Mouse (Mus musculus) inflammation-experienced regulatory T-cells (primary cell): ENCODE measurements around the gene Mad2l2. TPM values are rescaled to one million over a fixed set of nuclear protein-coding genes. Genes with fewer than 3 reads are reported as not detected.

Source experiments
- polyA plus RNA-seq, 2 experiments: library from polyadenylated mRNA; unstranded; fragments of 100-300 nt; shearing (Covaris generic); gene quantifications; one replicate each; pipeline ENCODE4 v1.2.1; 2017

The Mad2l2 gene
- polyA plus RNA-seq = 10 to 100 TPM; 39.3 to 41.3 TPM

GRCm38 (mm10) chr4:148130133-148130532 lies at the start of gene Mad2l2:
Gene Mad2l2 (plus strand): TSS chr4:148130384.

GRCm38 (mm10) chr4:148087907-148088527 lies 42.2 kb upstream of the Mad2l2 start, which contains the start of gene Agtrap:
Gene Agtrap (minus strand): TSS chr4:148088031.

GRCm38 (mm10) chr4:148130561-148131413 lies 603 bp downstream of the Mad2l2 start, which contains the start of gene Draxin:
Gene Draxin (minus strand): TSS chr4:148130698.

GRCm38 (mm10) chr4:148151267-148152168 lies 21.3 kb downstream of the Mad2l2 start, which contains the start of gene Fbxo6:
Gene Fbxo6 (minus strand): TSS chr4:148152140.

GRCm38 (mm10) chr4:148160436-148161390 lies 30.5 kb downstream of the Mad2l2 start, which contains the start of the genes Fbxo44 and Fbxo2:
Gene Fbxo44 (minus strand): TSS chr4:148160482.
Gene Fbxo2 (plus strand): TSS chr4:148160621.

Other genes with a start within 250 kb of the Mad2l2 start
- 10 to 100 TPM; 39.1 to 40.3 TPM for gene Mfn2, start 225.7 kb upstream of the Mad2l2 start, polyA plus RNA-seq
- 10 to 100 TPM in 1 of 2 experiments, 1 to 10 TPM in 1; 5.8 to 11.6 TPM for gene Plod1, start 193.6 kb upstream of the Mad2l2 start, polyA plus RNA-seq
- 100 to 1,000 TPM in 1 of 2 experiments, 10 to 100 TPM in 1; 99.8 to 122 TPM for gene 2510039O18Rik, start 189.5 kb upstream of the Mad2l2 start, polyA plus RNA-seq
- under 1 TPM in 1 of 2 experiments, not detected in 1; 0.61 TPM for gene Nppb, start 144.6 kb upstream of the Mad2l2 start, polyA plus RNA-seq
- gene Nppa, start 129.7 kb upstream of the Mad2l2 start, polyA plus RNA-seq = 1 to 10 TPM in 1 of 2 experiments, not detected in 1; 1.0 TPM
- 10 to 100 TPM in 1 of 2 experiments, 1 to 10 TPM in 1; 6.3 to 11.0 TPM for gene Clcn6, start 91.6 kb upstream of the Mad2l2 start, polyA plus RNA-seq
- gene Mthfr, start 91.3 kb upstream of the Mad2l2 start, polyA plus RNA-seq = 10 to 100 TPM; 14.5 TPM
- gene Agtrap, start 42.4 kb upstream of the Mad2l2 start, polyA plus RNA-seq = 10 to 100 TPM; 13.1 to 17.6 TPM
- under 1 TPM in 1 of 2 experiments, not detected in 1; 0.07 TPM for gene Draxin, start 314 bp downstream of the Mad2l2 start, polyA plus RNA-seq
- gene Fbxo6, start 21.8 kb downstream of the Mad2l2 start, polyA plus RNA-seq = 10 to 100 TPM; 52.0 to 58.4 TPM
- gene Fbxo44, start 30.1 kb downstream of the Mad2l2 start, polyA plus RNA-seq = 1 to 10 TPM; 2.7 to 5.8 TPM
- gene Fbxo2, start 30.2 kb downstream of the Mad2l2 start, polyA plus RNA-seq = not detected
- gene Disp3, start 157.6 kb downstream of the Mad2l2 start, polyA plus RNA-seq = not detected